Mouse (Mus musculus): ENCODE data around the gene Gm42791.

DNA sequence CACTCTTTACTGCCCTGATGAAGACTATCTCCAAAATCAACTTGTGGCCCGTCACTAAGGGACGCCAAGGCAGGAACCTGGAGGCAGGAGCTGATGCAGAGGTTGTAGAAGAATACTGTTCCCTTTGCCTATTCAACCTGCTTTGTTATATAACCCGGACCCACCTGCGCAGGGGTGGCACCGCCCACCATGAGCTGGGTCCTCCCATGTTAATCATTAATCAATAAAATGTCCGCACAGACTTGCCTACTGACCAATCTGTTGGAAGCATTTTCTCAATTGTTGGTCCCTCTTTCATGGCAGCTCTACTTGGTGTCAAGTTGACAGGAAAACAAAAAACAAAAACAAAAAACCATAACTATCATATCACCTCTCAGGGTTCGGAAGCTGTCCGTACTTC, 22.8 kb downstream of the Gm42791 start:
- no peak for TF ChIP-seq CTCF (IDR thresholded peaks at IDR 0.05; ENCODE audit: control insufficient read depth, insufficient read depth, low read length)
- TF ChIP-seq POLR2A (IDR thresholded peaks at IDR 0.05; ENCODE audit: borderline replicate concordance, control insufficient read depth, low read depth, low read length) = no peak

Measured in bone marrow, adult 2 months (tissue).